Mouse (Mus musculus) c-Kit-negative CD71-positive TER-119-positive erythroid progenitor cells, embryonic 14.5 days (primary cell): ENCODE data around the gene Zfand5.
"Not testable (repeated sequence)": the region's sequence is repeated elsewhere in the genome, so short reads cannot be mapped to it uniquely, and the experiment has no call there.

ENCODE experiments used
- DNase-seq: peaks from one replicate; pipeline ENCODE4 v3.0.0-alpha.2; 2013; ENCODE audit warnings: low read depth, low spot score

Gene Zfand5

DNA sequence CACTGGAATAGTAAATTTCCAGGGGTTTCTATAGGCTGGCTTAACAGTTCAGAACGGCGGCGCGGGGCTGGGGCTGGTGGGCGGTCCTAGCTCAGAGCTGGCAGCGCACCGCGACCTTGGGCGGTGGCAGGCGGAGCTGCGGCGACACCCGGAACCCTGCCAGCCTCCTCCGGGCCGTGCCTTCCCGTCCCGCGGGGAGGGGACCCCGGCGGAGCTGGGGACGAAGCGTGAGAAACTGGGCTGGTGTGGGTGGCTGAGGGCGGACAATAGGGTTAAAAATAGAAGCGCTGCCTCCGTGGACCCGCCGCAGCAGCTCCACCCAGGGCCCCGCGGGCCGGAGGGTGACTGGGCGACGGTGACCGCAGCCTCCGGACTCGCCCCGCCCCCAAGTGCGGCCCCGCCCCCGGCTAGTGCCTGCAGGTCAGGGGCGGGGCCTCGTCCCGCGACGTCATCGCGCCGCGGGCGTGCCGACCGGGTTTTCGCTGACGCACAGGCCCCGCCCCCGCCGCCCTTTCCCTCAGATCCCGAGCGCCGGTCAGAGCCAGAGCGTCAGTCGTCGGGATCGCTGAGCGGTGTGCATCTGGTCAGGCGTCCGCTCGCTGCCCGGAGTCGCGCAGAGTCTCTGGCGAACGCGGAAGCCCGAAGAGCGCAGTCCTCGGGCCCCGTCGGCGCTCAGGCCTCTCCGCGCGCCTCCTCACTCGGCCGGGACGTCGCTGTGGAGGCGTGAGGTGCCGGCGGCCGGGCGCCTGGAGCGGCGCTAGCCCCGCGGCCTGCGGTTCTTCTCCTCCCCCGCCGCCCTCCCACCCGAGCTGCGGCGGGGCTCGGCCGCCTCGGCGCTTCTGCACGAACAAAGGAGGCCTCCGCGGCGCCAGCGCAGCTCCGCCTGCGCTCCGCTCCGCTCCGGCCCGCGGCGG is at the start of gene Zfand5:
Gene Zfand5 (plus strand): TSS at position 538 of the 914 bp plus-strand sequence.
- peak; percentile 92 for DNase-seq

DNA sequence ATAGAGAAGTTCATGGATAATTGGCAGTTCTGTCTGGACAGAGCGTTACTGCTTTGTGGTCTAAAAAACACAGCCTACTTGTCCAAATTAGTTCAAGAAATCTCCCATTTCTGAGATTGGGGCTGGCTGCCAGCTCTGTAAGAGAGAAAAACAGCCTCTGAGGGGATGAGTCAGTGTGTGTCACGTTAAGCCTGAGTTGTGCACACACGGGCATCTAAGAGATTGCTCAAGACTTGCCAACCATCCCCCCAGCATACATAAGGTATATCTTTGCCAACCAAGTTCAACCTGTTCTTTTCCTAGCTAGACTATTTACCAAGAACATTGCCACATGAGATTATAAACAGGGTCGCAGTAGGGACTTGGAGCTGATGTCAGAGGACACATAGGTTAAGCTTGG is 44.9 kb upstream of the Zfand5 start:
- no peak for DNase-seq

DNA sequence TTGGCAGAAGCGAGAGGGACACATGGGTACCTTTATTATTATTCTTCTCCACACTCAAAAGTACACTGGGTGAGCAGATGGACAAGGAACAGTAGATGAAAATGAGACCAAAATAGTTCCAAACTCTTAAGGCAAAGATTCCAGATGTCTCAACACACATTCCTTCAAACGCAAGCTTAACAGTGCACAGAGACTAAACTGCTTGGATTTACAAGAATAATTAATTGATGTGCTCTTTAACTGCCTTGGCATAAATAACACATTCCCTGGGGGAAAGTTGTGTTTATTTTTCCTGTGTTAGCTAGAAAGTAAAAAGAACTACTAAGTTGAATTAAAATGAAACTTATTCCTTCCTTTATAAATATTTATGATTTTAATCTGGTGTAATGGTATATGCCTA is 44.3 kb upstream of the Zfand5 start:
- DNase-seq: no peak

DNA sequence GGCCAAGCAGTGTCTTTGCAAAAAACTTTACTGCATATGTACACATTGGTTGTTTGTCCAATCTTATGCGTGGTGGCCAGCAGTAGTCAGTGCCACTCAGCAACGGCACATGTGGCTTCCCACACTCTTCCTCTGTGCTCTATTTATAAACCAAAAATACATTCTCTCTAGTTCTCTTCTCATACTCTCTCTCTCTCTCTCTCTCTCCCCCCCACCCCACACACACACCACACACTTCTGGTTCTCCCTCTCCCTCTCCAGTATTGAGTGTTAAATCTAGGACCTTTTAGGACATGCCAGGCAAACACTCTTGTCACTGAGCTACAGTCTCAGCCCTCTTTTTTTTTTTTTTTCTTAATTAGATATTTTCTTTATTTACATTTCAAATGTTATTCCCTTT is 23.3 kb upstream of the Zfand5 start:
- not testable (repeated sequence) for DNase-seq

DNA sequence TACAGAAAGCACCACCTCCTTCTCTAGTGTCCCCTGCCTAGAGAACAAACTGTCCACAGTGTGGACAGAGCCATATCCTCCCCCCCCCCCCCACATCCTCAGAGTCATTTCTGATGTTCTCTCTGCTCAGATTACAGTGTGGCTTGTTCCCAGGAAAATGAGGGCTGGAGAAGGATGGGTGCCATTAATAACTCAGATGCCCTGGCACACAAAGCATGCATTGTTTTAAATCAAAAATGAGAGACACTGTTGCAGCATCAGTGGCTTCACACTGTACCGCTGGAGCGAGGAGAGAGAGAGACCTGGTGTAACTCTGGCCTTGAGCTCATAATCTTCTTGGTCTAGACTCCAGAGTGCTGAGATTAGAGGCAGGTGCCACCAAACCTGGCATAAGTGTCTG is 18.2 kb upstream of the Zfand5 start:
- DNase-seq: no peak

DNA sequence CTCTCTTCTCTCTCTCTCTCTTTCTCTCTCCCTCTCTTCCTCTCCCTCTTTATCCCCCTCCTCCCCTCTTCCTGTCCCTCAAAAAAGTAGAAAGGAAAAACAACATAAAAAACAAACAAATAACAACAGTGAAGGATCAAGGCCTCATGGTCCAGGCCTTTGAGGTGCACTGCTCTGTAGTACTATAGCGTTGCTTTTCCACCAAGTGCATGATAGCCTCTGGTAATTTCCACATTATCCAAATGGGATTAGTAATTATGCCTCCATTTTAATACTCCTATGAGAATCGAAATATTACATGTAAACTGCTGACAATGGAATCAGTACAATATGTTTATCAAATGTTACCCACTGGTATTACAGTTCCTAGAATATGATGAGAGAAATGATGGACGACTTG is 16.2 kb upstream of the Zfand5 start:
- no peak for DNase-seq

DNA sequence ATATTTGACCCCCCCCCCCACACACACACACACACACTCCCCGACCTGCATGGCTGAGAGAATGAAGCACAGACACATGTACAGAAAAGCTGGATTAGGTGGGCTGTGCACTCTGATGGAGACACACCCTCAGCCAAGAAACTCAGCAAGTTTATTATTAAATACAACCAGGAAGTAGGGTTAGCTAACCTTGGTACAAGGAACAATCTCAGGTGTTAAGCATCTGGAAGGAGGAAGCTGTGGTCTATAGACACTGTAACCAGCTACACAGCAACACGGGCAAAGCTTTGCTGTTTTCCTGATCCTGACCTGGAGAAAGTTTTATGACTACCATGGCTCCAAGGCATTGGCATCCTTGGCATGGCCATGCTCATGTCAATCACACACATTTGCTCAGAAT is 12.6 kb upstream of the Zfand5 start:
- DNase-seq: no peak

DNA sequence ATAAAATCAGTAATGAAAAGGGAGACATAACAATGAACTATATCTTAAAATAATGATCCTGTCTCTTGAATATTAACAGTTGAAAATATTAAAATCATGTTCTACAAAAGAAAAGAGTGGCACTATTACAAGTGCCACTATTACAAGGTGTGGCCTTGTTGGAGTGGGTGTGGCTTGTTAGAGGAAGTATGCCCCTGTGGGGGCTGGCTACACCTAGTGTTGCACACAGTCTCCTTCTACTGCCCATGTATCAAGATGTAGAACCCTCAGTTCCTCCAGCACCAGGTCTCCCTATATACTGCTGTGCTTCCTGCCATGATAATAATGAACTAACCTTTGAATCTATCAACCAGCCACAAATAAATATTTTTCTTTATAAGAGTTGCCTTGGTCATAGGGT is 11.8 kb upstream of the Zfand5 start:
- no peak for DNase-seq

DNA sequence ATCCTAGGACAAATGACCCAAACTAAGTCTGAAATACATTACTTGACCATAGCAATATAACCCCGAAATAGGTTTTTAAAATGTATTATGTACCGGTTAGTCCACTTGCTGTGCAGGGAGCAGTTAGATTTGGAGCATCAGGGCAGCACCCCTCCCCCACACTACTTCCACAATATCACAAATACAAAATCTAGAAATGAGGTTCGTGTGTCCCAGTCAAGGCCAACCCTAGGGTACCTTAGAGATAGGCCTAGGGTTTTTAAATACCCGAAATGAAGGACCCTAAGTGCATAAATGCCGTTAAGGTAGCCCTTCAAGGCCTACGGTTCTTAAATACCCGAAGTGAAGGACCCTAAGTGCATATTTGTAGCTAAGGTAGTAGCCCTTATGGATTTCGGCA is 892 bp upstream of the Zfand5 start:
- DNase-seq: no peak

DNA sequence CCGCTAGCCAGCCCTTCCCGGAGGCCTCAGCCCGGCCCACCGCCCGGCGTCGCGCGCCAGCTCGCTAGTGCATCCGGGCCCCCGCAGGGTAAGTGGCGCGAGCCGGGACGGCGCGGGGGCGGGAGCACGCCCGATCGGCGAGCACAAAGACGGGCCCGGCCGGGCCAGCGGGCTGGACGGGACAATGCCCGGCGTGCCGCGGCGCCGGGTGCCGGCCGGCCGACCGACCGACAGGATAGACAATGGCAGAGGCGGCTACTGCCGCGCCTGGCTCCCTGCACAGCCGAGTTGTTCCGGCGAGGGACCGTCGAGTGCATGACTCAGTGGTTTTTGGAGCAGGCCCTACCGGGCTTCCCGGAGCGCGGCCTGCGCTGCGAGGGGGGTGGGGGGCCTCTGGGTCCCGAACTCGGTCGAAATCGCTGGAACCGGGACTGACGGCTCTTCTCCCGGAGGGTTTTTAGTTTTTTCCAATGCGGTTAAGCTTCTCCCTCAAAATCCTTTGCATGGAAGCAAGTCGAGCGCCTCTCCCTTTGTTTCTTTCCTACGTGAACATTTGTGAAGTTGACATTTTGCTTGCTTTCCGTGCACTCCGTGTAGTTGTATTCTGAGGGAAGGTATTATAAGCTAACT is 692 bp downstream of the Zfand5 start:
- peak; percentile 70 for DNase-seq

DNA sequence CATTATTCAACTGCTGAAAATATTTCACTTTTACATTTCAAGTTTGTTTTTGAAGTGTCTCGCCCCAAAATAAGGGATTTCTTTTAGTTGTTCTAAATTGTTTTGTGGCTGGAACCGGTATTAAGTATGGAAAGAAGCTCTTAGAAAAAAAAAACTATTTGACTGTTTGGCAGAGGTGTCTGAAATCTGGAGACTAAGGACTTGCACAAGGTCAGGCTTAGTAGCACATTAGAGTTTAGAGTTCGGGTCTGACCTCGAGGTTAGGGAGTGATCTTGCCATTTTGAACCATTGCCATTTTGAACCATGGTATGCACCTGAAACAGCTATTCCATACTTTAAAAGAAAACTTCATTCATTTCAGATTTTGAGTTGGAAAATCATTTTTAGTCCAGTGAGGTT is 1.4 kb downstream of the Zfand5 start:
- peak; percentile 24 for DNase-seq

DNA sequence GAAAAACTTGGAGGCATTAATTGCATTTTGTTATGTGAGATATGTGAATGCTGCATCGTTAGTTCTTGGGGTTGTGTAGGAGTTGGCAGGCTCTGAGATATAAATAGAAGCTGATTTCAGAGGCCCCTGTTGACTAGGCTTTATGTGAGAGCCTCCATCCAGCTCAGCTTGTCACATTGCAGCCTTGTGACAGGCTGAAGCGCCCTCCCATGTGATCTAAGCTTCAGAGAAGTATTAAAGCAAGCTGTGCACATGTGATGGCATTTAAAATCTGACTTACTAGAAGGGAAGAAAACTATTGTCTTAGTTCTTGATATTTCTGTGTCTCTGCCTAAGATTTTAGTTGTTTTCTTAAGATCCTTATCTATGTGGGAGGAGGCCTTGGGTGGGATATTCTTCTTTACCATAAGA is 2.1 kb downstream of the Zfand5 start:
- DNase-seq: peak; percentile 49

DNA sequence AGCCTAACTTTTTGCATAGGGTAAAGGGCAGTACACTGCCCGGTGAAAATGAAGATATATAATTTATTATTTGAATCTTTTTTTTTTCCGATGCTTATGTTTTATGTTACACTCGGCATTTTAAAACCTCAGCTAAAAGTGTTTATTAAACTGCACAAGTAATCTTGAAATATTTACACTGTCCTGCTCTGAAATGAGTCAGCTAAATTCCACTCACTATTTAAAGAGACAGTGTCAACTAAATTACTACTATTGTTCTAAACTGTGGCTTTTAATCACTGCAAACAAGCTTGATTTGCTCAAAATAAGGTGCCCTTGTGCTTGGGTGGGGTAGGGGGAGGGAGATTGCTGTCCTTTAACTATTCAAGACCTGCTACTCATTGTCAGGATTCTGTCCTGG is 2.6 kb downstream of the Zfand5 start:
- peak; percentile 40 for DNase-seq

DNA sequence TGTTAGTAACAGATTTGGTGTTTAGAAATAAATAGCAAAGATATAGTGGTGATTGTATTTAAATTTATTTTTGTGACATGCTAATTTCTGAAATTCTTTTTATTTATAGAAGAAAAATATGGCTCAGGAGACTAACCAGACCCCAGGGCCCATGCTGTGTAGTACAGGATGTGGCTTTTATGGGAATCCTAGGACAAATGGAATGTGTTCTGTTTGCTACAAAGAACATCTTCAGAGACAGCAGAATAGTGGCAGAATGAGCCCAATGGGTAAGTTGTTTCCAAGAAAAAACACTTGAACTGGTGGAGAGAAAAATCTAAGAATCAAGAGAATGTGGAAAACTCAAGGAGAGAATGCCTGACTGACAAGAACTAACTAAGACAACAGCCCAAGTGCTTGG is 4.2 kb downstream of the Zfand5 start:
- DNase-seq: no peak

DNA sequence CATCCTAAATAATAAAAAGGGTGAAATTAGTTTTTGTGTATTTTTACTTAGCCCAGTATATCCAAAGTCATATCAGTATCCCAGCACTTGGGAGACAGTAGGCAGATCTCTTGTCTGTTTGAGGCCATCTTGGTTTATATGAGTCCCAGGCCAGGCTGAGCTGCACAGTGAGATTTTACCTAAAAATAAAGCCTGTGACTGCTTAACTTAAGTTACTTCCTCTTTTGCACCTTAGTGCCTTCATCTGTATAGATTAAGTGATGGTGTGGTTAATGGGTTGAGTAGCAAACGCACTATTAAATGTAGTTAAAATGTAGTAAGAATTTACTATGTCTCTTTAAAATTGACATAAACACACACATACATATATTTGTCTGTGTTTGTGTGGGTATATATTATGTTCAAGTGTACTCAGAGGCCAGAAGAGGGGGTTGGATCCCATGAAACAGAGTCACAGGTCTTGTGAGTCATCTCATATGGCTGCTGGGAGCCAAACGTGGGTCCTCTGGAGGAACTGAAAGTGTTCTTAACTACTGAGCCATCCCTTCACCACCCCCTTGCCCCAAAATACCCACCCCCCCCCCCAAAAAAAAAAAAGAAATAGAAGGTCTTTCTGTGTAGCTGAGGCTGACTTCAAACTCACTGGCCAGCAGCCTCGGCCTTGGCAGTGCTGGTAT is 14.5 kb downstream of the Zfand5 start:
- DNase-seq: no peak

DNA sequence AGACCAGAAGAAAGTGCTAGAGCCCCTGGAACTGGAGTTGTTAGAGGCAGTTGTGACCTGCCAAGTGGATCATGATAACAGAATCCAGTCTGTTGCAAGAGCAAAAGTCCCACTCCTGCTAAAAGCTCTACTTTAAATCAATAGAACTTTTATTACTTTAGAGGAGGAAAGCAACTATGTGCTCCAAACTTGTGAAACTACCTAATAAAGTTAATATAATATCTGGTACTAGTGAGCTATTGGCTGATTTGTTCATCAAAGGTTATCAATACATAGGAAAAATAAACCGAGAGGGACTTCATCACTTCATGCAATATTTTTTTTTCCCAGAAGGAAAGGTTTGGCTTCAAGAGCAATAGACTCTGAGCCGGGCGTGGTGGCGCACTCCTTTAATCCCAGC is 25.3 kb downstream of the Zfand5 start:
- DNase-seq: no peak

DNA sequence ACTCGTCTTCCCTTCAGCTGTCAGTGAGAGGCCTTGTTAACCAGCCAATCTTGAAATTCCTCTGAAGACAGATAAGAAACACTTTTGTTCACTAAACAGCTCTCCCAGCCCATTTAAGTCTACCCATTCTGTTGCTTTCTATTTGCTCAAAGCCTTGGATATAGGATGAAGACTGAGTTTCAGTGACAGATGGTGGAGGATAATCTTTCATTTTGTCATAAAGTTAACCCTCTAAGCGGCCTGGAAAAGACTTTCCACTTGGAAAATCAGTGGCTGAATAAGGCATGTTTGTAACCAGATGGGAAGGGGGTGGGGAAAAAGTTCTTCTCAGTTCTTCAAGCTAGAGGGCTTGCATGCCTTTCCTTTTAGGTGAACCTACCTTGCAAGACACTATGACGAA is 29.7 kb downstream of the Zfand5 start:
- no peak for DNase-seq

DNA sequence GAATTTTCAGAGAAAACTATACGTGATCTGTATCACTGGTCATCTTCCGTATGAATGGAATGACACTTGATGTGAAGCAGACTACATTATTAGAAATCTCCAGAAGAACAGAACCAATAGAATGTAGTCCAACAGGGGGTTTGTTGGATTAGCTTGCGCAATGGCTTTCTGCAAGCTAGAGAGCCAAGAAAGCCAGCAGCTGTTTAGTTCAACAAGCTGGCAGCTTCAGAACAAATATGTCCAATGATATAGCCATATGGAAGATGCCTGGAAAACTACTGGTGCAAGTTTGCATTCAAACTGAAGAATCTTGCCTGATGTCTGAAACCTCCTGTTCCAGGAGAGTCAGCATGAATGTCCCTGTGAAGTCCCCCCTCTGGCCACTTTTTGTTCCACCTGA is 35.7 kb downstream of the Zfand5 start:
- DNase-seq: no peak

DNA sequence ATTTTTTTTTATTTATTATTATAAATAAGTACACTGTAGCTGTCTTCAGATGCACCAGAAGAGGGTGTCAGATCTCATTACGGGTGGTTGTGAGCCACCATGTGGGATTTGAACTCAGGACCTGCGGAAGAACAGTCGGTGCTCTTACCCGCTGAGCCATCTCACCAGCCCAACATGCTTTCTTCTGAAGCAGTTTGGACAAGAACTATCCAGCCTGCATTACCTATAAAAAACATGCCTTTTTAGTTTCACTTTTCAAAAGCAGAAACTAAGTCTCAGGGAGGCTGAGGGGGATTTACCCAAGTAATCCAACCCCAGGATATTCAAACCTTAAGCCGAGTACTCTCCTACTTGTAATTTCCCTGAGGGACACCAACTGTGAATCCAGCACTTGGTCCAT is 38.3 kb downstream of the Zfand5 start:
- DNase-seq: not testable (repeated sequence)

DNA sequence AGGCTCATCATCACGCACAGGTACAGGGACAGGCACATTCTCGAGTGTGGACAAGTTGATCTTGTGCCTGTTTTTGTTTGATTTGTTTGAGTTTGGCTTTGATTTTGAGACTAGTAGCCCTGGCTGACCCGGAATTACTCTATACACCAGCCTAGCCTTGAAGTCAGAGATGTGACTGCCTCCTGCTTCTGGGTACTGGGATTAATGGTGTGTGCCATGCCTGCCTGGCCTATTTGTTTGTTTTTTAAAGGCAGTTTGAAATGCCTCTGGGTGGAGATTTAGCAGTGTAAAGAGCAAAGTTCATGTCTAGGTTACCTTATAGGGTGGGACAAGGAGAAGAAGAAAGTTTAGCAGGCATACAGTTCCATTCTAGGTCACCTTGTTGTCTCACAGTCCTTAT is 43.6 kb downstream of the Zfand5 start:
- no peak for DNase-seq

DNA sequence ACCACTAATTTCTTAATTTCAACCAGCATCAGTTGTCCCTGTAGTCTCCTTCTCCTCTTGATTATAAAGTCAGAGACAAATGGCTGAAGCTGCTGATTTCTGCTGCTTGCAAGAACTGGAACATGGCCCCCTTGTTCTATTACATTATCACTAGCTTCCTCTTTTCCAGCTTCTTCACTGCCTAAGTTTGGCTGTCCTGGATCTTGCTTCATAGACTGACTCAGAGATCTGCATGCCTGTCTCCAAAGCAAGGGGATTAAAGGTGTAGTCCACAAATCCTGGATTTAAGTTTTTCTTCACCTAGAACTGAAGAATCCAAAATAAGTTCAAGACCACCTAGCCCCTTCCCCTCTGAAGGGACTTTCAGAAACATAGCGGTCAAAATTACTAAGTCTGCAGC is 47.5 kb downstream of the Zfand5 start:
- DNase-seq: no peak

DNA sequence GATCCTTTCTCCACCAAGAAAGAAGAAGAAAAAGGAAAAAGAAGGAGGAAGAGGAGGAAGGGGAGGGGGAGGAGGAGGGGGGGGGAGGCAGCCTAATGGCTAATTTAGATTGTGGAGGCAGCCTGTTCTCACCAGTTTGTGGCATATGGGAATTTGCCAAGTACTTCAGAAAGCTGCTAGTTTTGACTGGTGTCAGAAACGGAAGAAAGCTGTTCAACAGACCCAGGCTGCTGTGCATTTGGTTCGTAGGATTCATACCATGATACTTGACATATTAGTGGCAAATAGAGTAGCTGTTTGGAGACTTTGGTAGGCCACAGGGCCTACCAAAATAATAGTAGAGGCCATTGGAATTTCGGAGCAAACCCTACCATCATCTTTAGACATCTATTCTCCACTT is 53.3 kb downstream of the Zfand5 start:
- DNase-seq: no peak

DNA sequence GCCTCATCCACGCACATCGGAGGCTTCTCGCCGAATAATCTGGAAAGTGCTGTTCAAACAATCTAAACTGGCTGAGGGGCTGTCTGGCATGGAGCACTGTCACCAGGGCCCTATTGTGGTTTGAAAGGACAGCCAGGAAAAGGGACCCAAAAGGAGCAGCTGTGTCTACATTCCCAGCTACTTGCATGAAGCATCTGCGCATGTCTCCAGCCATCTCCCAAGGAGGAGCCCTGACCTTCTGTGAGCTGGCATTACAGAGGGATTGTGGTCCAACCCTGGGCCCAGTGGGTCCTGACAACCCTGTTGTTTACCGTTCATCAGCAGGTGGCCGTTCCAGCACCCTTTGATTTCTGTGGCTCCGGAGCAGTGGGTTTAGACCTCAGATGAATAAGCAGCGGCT is 56.9 kb downstream of the Zfand5 start:
- DNase-seq: no peak
